Mouse (Mus musculus) spleen, postnatal 14 days (tissue): ENCODE results near the gene Rims3.

ENCODE experiments used
- DNase-seq, 2 experiments: peaks; one replicate each; pipeline ENCODE4 v3.0.0; 2021 to 2022; ENCODE audit warnings: low spot score in 2 of 2

Rims3 gene

GRCm38 (mm10) chr4:120892516-120892915 lies 37.9 kb downstream of the Rims3 start:
- DNase-seq, result no peak

GRCm38 (mm10) chr4:120893656-120894401 lies 39.2 kb downstream of the Rims3 start:
- no peak for DNase-seq

GRCm38 (mm10) chr4:120894584-120894983 lies 40.0 kb downstream of the Rims3 start:
- no peak for DNase-seq

- DNase-seq, result no peak
Measured at GRCm38 (mm10) chr4:120895226-120895625, 40.6 kb downstream of the Rims3 start.

- no peak for DNase-seq
Measured at GRCm38 (mm10) chr4:120895810-120896584, 41.4 kb downstream of the Rims3 start.

GRCm38 (mm10) chr4:120904533-120904932 lies 49.9 kb downstream of the Rims3 start:
- DNase-seq, result no peak

- DNase-seq, result no peak
Measured at GRCm38 (mm10) chr4:120905644-120906043, 51.0 kb downstream of the Rims3 start.

- peak in 1 of 2 experiments; percentile 50 for DNase-seq
Measured at GRCm38 (mm10) chr4:120909558-120910150, 55.0 kb downstream of the Rims3 start.

- no peak for DNase-seq
Measured at GRCm38 (mm10) chr4:120911086-120911485, 56.5 kb downstream of the Rims3 start.

GRCm38 (mm10) chr4:120912866-120913265 lies 58.2 kb downstream of the Rims3 start:
- no peak for DNase-seq

- DNase-seq, result no peak
Measured at GRCm38 (mm10) chr4:120913443-120913842, 58.8 kb downstream of the Rims3 start.

GRCm38 (mm10) chr4:120913861-120914260 lies 59.2 kb downstream of the Rims3 start:
- DNase-seq, result no peak

- no peak for DNase-seq
Measured at GRCm38 (mm10) chr4:120914501-120914900, 59.9 kb downstream of the Rims3 start.

- no peak for DNase-seq
Measured at GRCm38 (mm10) chr4:120921461-120921860, 66.8 kb downstream of the Rims3 start.

GRCm38 (mm10) chr4:120924554-120925299 lies 70.1 kb downstream of the Rims3 start, which contains the start of gene Exo5:
Gene Exo5 (minus strand): TSS chr4:120925017.
- peak; percentile 74 to 89 for DNase-seq

- no peak for DNase-seq
Measured at GRCm38 (mm10) chr4:120925386-120925785, 70.8 kb downstream of the Rims3 start.

GRCm38 (mm10) chr4:120928686-120929085 lies 74.1 kb downstream of the Rims3 start:
- no peak for DNase-seq

GRCm38 (mm10) chr4:120930736-120931135 lies 76.1 kb downstream of the Rims3 start:
- DNase-seq, result no peak

- DNase-seq, result no peak
Measured at GRCm38 (mm10) chr4:120935006-120935405, 80.4 kb downstream of the Rims3 start.
